Mouse (Mus musculus) liver, postnatal 0 days (tissue): Measurements from ENCODE around the gene Sbk2.

Source experiments
- CTCF ChIP-seq: sonication (generic); IDR thresholded peaks from 2 replicates; pipeline ENCODE4 v1.5.1; 2016; ENCODE audit warnings: antibody characterized with exemption, low read depth
- EP300 ChIP-seq: IDR thresholded peaks from 2 replicates; pipeline ENCODE4 v1.6.1; 2016; ENCODE audit warnings: antibody characterized with exemption, low read depth, mild to moderate bottlenecking

DNA sequence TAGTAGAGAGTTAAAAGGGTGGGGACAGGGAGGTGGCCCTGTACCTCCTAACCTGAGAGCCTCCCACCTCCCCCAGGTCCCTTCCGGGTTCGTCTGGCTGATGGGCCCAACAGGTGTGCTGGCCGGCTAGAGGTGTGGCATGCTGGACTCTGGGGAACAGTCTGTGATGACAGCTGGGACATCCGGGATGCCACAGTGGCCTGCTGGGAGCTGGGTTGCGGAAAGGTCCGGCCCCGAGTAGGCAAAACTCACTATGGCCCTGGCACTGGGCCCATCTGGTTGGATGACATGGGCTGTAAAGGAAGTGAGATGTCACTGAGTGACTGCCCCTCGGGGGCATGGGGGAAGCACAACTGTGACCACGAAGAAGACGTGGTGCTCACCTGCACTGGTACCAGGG, 27.4 kb downstream of the Sbk2 start:
- no peak for TF ChIP-seq EP300
- TF ChIP-seq CTCF: no peak
